Mouse (Mus musculus) thymus, adult 2 months (tissue): Measurements from ENCODE around the gene Cped1. TPM values are rescaled to one million over a fixed set of nuclear protein-coding genes. Genes with fewer than 3 reads are reported as not detected.
"Not testable (repeated sequence)": the region's sequence is repeated elsewhere in the genome, so short reads cannot be mapped to it uniquely, and the experiment has no call there.

Source experiments
- DNase-seq: peaks from one replicate; pipeline ENCODE4 v3.0.0; 2021
- H3K27ac ChIP-seq: fragments of 200-500 bp; 2 replicates; pipeline ENCODE4 v1.5.1; 2012; ENCODE audit warnings: low read length, control low read depth; ENCODE audit not compliant: control insufficient read depth, insufficient read depth
- H3K27me3 ChIP-seq: fragments of 200-500 bp; 2 replicates; pipeline ENCODE4 v1.6.1; 2012; ENCODE audit warnings: mild to moderate bottlenecking, low read length, moderate library complexity, mixed read lengths; ENCODE audit not compliant: control insufficient read depth, insufficient read depth
- H3K36me3 ChIP-seq: fragments of 200-500 bp; 2 replicates; pipeline ENCODE4 v1.6.1; 2012; ENCODE audit warnings: mild to moderate bottlenecking, low read length, moderate library complexity; ENCODE audit not compliant: control insufficient read depth, insufficient read depth
- H3K4me1 ChIP-seq: fragments of 200-500 bp; replicated peaks from 2 replicates; pipeline ENCODE4 v1.6.1; 2012; ENCODE audit warnings: low read length; ENCODE audit not compliant: control insufficient read depth, insufficient read depth
- H3K4me3 ChIP-seq: fragments of 200-500 bp; 2 replicates; pipeline ENCODE4 v1.5.1; 2012; ENCODE audit warnings: mild to moderate bottlenecking, low read length, control low read depth, moderate library complexity; ENCODE audit not compliant: control insufficient read depth, insufficient read depth
- CTCF ChIP-seq: fragments of 200-500 bp; IDR thresholded peaks from 2 replicates; pipeline ENCODE4 v1.5.1; 2012; ENCODE audit warnings: mild to moderate bottlenecking, control low read depth, low read length, moderate library complexity, borderline replicate concordance; ENCODE audit not compliant: control insufficient read depth, poor library complexity, insufficient read depth; ENCODE audit errors: extremely low read depth
- POLR2A ChIP-seq: fragments of 200-500 bp; IDR thresholded peaks from 2 replicates; pipeline ENCODE4 v1.6.1; 2012; ENCODE audit warnings: mild to moderate bottlenecking, low read length, control low read depth, moderate library complexity; ENCODE audit not compliant: control insufficient read depth, poor library complexity, insufficient read depth; ENCODE audit errors: extremely low read depth
- WGBS: fragments of 180-500 bp; shearing (Covaris S2); methylation state at CpG from one replicate; pipeline ENCODE4 v1.1.7; 2018; 5-methylcytosine and 5-hydroxymethylcytosine counted together
- polyA plus RNA-seq: library from polyadenylated mRNA; depleted of rRNA; stranded (reverse); fragments of >200 nt; gene quantifications from 2 replicates; pipeline ENCODE4 v1.2.3, GENCODE M21; 2012

The Cped1 gene
- polyA plus RNA-seq, 1 experiment, result 1.7 TPM

DNA sequence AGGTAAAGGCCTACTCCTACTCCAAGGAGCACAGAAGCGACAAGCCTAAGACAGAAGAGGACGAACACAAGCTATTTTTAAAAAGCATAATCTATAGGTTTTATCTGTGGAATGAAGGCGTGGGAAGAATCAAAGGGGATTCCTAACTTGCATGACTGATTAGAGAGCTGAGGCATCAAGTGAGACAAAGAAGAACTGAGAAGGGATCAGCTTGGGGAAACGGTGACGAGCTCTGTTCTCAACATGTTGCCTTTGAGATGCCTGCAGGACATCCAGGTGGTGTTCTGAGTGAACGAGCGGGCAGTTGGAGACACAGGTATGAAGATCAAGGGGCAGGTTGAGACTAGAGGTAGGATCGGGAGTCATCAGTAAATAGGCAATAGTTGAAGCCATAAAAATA, 257.6 kb downstream of the Cped1 start:
- Histone ChIP-seq H3K4me3 (no peak overlapping the region), H3K4me1 (no peaks in the 10 kb centered on the region), H3K36me3 (no peaks in the 10 kb centered on the region), H3K27ac (no peak overlapping the region), H3K27me3 (no peaks in the 10 kb centered on the region)
- 95% methylated on average over 8 of the region's 8 CpGs for WGBS
- no peak for TF ChIP-seq POLR2A
- no peak for TF ChIP-seq CTCF
- DNase-seq, result no peak

- no peak overlapping the region for H3K4me3 ChIP-seq
- H3K27me3 ChIP-seq, result no peaks in the 10 kb centered on the region
- no peak for DNase-seq
- WGBS, result 96% methylated on average over 2 of the region's 2 CpGs
- no peaks in the 10 kb centered on the region for H3K4me1 ChIP-seq
- TF ChIP-seq CTCF (no peak), POLR2A (no peak)
- no peak overlapping the region for H3K27ac ChIP-seq
- no peaks in the 10 kb centered on the region for H3K36me3 ChIP-seq
Measured at GRCm38 (mm10) chr6:22246696-22247095, 261.0 kb downstream of the Cped1 start.

- 95% methylated on average over 4 of the region's 4 CpGs for WGBS
- Histone ChIP-seq H3K4me1 (no peaks in the 10 kb centered on the region), H3K27me3 (no peaks in the 10 kb centered on the region), H3K4me3 (no peak overlapping the region), H3K36me3 (no peaks in the 10 kb centered on the region), H3K27ac (no peak overlapping the region)
- no peak for DNase-seq
- TF ChIP-seq CTCF, result no peak
- no peak for TF ChIP-seq POLR2A
Measured at GRCm38 (mm10) chr6:22258784-22259183, 273.1 kb downstream of the Cped1 start.

DNA sequence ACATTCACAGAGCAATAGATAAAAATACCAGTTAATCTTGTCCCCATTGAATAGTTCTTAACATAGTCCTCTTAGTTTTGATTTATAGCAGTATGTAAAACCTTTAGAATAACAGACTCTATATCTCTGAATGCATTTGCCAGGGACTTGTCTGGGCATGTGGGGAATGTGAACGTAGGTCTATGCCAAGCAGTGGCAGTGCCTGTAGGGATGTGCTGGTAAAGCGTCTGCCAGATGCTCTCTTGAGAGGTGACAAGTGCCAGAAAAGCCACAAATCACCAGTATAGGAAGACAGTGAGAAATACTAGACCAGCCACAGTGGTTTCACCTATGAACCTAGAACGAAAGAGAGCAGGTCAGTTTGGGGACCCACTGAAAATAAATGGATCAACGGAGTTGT, 276.8 kb downstream of the Cped1 start:
- 85% methylated on average over 4 of the region's 4 CpGs for WGBS
- DNase-seq, result no peak
- H3K4me1 ChIP-seq, result no peaks in the 10 kb centered on the region
- H3K27ac ChIP-seq, result no peak overlapping the region
- H3K27me3 ChIP-seq, result no peaks in the 10 kb centered on the region
- no peaks in the 10 kb centered on the region for H3K36me3 ChIP-seq
- no peak overlapping the region for H3K4me3 ChIP-seq
- TF ChIP-seq CTCF, result no peak
- TF ChIP-seq POLR2A, result no peak

GRCm38 (mm10) chr6:22264094-22264493, 278.4 kb downstream of the Cped1 start:
- H3K36me3 ChIP-seq, DNase-seq, H3K4me3 ChIP-seq, H3K4me1 ChIP-seq, H3K27me3 ChIP-seq, H3K27ac ChIP-seq: not testable (repeated sequence)
- WGBS, result 95% methylated on average over 8 of the region's 8 CpGs

GRCm38 (mm10) chr6:22266018-22266417, 280.3 kb downstream of the Cped1 start:
- H3K27me3 ChIP-seq, result no peaks in the 10 kb centered on the region
- H3K4me3 ChIP-seq, result no peak overlapping the region
- H3K36me3 ChIP-seq, result no peaks in the 10 kb centered on the region
- no peaks in the 10 kb centered on the region for H3K4me1 ChIP-seq
- TF ChIP-seq CTCF (no peak), POLR2A (no peak)
- no peak overlapping the region for H3K27ac ChIP-seq
- DNase-seq, result no peak
- 93% methylated on average over 4 of the region's 4 CpGs for WGBS

DNA sequence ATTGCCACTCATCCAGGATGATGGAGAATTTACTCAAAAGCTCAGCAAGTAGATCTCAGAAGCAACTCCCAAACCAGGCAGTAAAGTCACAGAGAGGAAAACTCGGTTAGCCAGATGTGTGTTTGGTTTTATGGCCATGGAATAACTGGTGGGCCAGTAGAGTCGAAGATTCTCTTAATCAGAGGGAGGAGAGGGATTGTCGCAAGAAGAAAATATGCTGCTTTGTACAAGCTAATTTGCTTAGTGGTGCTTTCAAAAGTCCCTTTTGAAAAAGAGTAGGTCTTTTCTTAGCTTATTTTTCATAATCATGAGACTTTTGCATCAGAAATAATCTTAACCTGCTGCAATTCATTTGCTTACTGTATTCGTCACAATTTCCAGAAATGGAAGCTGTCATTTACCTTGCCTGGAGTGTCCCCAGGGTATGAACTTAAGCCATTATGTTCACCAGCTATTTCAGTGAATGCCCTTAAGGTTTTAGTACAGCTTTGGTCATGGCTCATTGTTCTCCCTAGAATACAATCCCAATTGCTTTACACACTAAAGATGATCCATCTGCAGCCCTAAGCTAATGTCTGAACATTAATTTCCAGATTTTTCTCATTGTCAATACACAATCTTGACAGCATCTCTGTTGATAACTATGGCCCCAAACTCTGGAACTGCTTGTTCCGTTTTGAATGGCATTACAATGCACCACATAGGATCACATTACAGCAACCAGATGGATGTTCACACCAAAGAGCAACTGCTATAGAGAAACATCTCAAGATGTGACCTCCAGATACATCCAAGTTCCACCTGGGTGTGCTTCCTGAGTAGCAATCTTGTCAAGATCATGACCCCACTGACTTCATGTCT, 282.3 kb downstream of the Cped1 start:
- TF ChIP-seq POLR2A, result no peak
- TF ChIP-seq CTCF, result no peak
- Histone ChIP-seq H3K27me3 (no peaks in the 10 kb centered on the region), H3K27ac (no peak overlapping the region), H3K4me3 (no peak overlapping the region), H3K4me1 (no peaks in the 10 kb centered on the region), H3K36me3 (no peaks in the 10 kb centered on the region)
- no peak for DNase-seq
- 91% methylated on average over 5 of the region's 5 CpGs for WGBS
